Mouse (Mus musculus) forebrain, embryonic 13.5 days (tissue): ENCODE results near the gene Ran. TPM values are rescaled to one million over a fixed set of nuclear protein-coding genes. Genes with fewer than 3 reads are reported as not detected.
"Not testable (repeated sequence)": the region's sequence is repeated elsewhere in the genome, so short reads cannot be mapped to it uniquely, and the experiment has no call there.

Experiments
- ATAC-seq: fragments of 200-750 bp; cut with Nextera tagmentation; 2 replicates; pipeline ENCODE4 v1.8.0; 2017
- H3K27ac ChIP-seq: fragments of 300-500 bp; sonication (generic); 2 replicates; pipeline ENCODE4 v1.5.1; 2015; ENCODE audit warnings: inconsistent platforms, mild to moderate bottlenecking, moderate library complexity
- H3K27me3 ChIP-seq: fragments of 300-500 bp; sonication (generic); 2 replicates; pipeline ENCODE4 v1.6.1; 2015; ENCODE audit warnings: mild to moderate bottlenecking, inconsistent platforms
- H3K36me3 ChIP-seq: fragments of 300-500 bp; sonication (generic); 2 replicates; pipeline ENCODE4 v1.6.1; 2015; ENCODE audit warnings: mild to moderate bottlenecking, inconsistent platforms; ENCODE audit not compliant: poor library complexity, severe bottlenecking
- H3K4me1 ChIP-seq: fragments of 300-500 bp; sonication (generic); 2 replicates; pipeline ENCODE4 v1.6.1; 2015; ENCODE audit warnings: inconsistent platforms
- H3K4me2 ChIP-seq: fragments of 300-500 bp; sonication (generic); 2 replicates; pipeline ENCODE4 v1.6.1; 2015; ENCODE audit warnings: inconsistent platforms, mild to moderate bottlenecking, moderate library complexity
- H3K4me3 ChIP-seq: fragments of 300-500 bp; sonication (generic); 2 replicates; pipeline ENCODE4 v1.5.1; 2015; ENCODE audit warnings: mild to moderate bottlenecking, inconsistent platforms
- H3K9ac ChIP-seq: fragments of 300-500 bp; sonication (generic); 2 replicates; pipeline ENCODE4 v1.6.1; 2015; ENCODE audit warnings: mild to moderate bottlenecking, inconsistent platforms
- H3K9me3 ChIP-seq: fragments of 300-500 bp; sonication (generic); replicated peaks from 2 replicates; pipeline ENCODE4 v1.6.1; 2016; ENCODE audit warnings: inconsistent platforms
- WGBS: fragments of 180-500 bp; shearing (Covaris S2); methylation state at CpG from one replicate; pipeline ENCODE4 v1.1.7; 2015; 5-methylcytosine and 5-hydroxymethylcytosine counted together
- polyA plus RNA-seq: library from polyadenylated mRNA; unstranded; fragments of >200 nt; fragmentation: Nextera tagmentation; extraction: Ambion mirVana; gene quantifications from 2 replicates; pipeline ENCODE4 v1.2.1, GENCODE M21; 2015

The Ran gene
- polyA plus RNA-seq = 746 and 789 TPM in 2 replicates

- peaks cover 23% of the 10 kb centered on the region for H3K4me1 ChIP-seq
- ATAC-seq = peak; percentile 92
- peak within 1 kb of the TSS; percentile 98 for H3K27ac ChIP-seq
- peak within 1 kb of the TSS; percentile 97 for H3K4me3 ChIP-seq
- H3K27me3 ChIP-seq = no peaks in the 10 kb centered on the region
- peak within 1 kb of the TSS; percentile 81 for H3K4me2 ChIP-seq
- H3K9ac ChIP-seq = peak within 1 kb of the TSS; percentile 99
- WGBS = under 1% methylated on average over 69 of the region's 102 CpGs
- H3K36me3 ChIP-seq = peaks cover 21% of the 10 kb centered on the region
- H3K9me3 ChIP-seq = no peaks in the 10 kb centered on the region
Measured at GRCm38 (mm10) chr5:129019497-129020299, at the start of gene Ran. Gene Ran (plus strand): TSS chr5:129020069.

GRCm38 (mm10) chr5:128970878-128971277 lies 49.0 kb upstream of the Ran start:
- WGBS = 80% methylated on average over 10 of the region's 10 CpGs
- H3K27ac ChIP-seq = no peak overlapping the region

GRCm38 (mm10) chr5:128971298-128971697 lies 48.6 kb upstream of the Ran start:
- Histone ChIP-seq H3K9ac (no peak overlapping the region), H3K4me2 (no peak overlapping the region), H3K4me1 (peaks cover 5% of the 10 kb centered on the region; the same call in 1 of the 2 replicates), H3K27me3 (no peaks in the 10 kb centered on the region), H3K9me3 (no peaks in the 10 kb centered on the region), H3K36me3 (no peaks in the 10 kb centered on the region), H3K27ac (no peak overlapping the region), H3K4me3 (no peak overlapping the region)
- ATAC-seq = peak; percentile 62
- 16% methylated on average over 14 of the region's 14 CpGs for WGBS

More at GRCm38 (mm10) chr5:128970878-128971277, 49.0 kb upstream of the Ran start:
- no peaks in the 10 kb centered on the region for H3K36me3 ChIP-seq
- no peak overlapping the region for H3K4me2 ChIP-seq
- no peaks in the 10 kb centered on the region for H3K9me3 ChIP-seq
- H3K4me3 ChIP-seq = no peak overlapping the region
- ATAC-seq = no peak
- no peaks in the 10 kb centered on the region for H3K27me3 ChIP-seq
- peaks cover under 1% of the 10 kb centered on the region; the same call in 1 of the 2 replicates for H3K4me1 ChIP-seq
- H3K9ac ChIP-seq = no peak overlapping the region

- no peak for ATAC-seq
- 12% methylated on average over 4 of the region's 4 CpGs for WGBS
Measured at GRCm38 (mm10) chr5:128976266-128976665, 43.6 kb upstream of the Ran start.

GRCm38 (mm10) chr5:128977466-128977865 lies 42.4 kb upstream of the Ran start:
- not testable (repeated sequence) for H3K4me2 ChIP-seq, H3K27me3 ChIP-seq, H3K9me3 ChIP-seq, H3K4me1 ChIP-seq, H3K27ac ChIP-seq, H3K4me3 ChIP-seq, H3K36me3 ChIP-seq, H3K9ac ChIP-seq, ATAC-seq
- WGBS = 79% methylated on average over 1 of the region's 1 CpGs

More at GRCm38 (mm10) chr5:128976266-128976665, 43.6 kb upstream of the Ran start:
- Histone ChIP-seq H3K27ac (no peak overlapping the region), H3K9ac (no peak overlapping the region), H3K4me3 (no peak overlapping the region), H3K4me1 (peaks cover 5% of the 10 kb centered on the region; the same call in 1 of the 2 replicates), H3K27me3 (no peaks in the 10 kb centered on the region), H3K9me3 (no peaks in the 10 kb centered on the region), H3K4me2 (no peak overlapping the region), H3K36me3 (no peaks in the 10 kb centered on the region)

- peaks cover 5% of the 10 kb centered on the region; the same call in 1 of the 2 replicates for H3K4me1 ChIP-seq
- no peak overlapping the region for H3K9ac ChIP-seq
- no peak overlapping the region for H3K4me2 ChIP-seq
- no peak overlapping the region for H3K4me3 ChIP-seq
- H3K36me3 ChIP-seq = no peaks in the 10 kb centered on the region
- ATAC-seq = no peak
- no peaks in the 10 kb centered on the region for H3K9me3 ChIP-seq
- no peak overlapping the region for H3K27ac ChIP-seq
- H3K27me3 ChIP-seq = peaks cover 3% of the 10 kb centered on the region; the same call in 1 of the 2 replicates
- over 99% methylated on average over 7 of the region's 7 CpGs for WGBS
Measured at GRCm38 (mm10) chr5:128978957-128979356, 40.9 kb upstream of the Ran start.

GRCm38 (mm10) chr5:128980857-128981256 lies 39.0 kb upstream of the Ran start:
- WGBS = 75% methylated on average over 7 of the region's 7 CpGs
- Histone ChIP-seq H3K4me2 (no peak overlapping the region), H3K9ac (no peak overlapping the region), H3K4me1 (peaks cover 5% of the 10 kb centered on the region; the same call in 1 of the 2 replicates), H3K27ac (no peak overlapping the region), H3K36me3 (peaks cover 12% of the 10 kb centered on the region), H3K4me3 (no peak overlapping the region), H3K9me3 (no peaks in the 10 kb centered on the region), H3K27me3 (peaks cover 3% of the 10 kb centered on the region; the same call in 1 of the 2 replicates)
- ATAC-seq = no peak

- H3K4me1 ChIP-seq = no peaks in the 10 kb centered on the region
- no peak overlapping the region for H3K27ac ChIP-seq
- no peak overlapping the region for H3K9ac ChIP-seq
- H3K4me3 ChIP-seq = no peak overlapping the region
- 28% methylated on average over 12 of the region's 12 CpGs for WGBS
- H3K36me3 ChIP-seq = peaks cover 20% of the 10 kb centered on the region
- H3K9me3 ChIP-seq = no peaks in the 10 kb centered on the region
- peak; percentile 68 for ATAC-seq
- no peak overlapping the region for H3K4me2 ChIP-seq
- peaks cover 3% of the 10 kb centered on the region; the same call in 1 of the 2 replicates for H3K27me3 ChIP-seq
Measured at GRCm38 (mm10) chr5:128981607-128982006, 38.3 kb upstream of the Ran start.

- Histone ChIP-seq H3K9ac (no peak overlapping the region), H3K27me3 (peaks cover 3% of the 10 kb centered on the region; the same call in 1 of the 2 replicates), H3K36me3 (peaks cover 27% of the 10 kb centered on the region), H3K4me3 (no peak overlapping the region), H3K4me1 (peaks cover 15% of the 10 kb centered on the region), H3K4me2 (no peak overlapping the region), H3K9me3 (no peaks in the 10 kb centered on the region), H3K27ac (no peak overlapping the region)
- ATAC-seq = no peak
- WGBS = 92% methylated on average over 6 of the region's 6 CpGs
Measured at GRCm38 (mm10) chr5:128984536-128984935, 35.3 kb upstream of the Ran start.

GRCm38 (mm10) chr5:128985946-128986345 lies 33.9 kb upstream of the Ran start:
- H3K4me2 ChIP-seq = no peak overlapping the region
- no peak for ATAC-seq
- WGBS = 86% methylated on average over 13 of the region's 13 CpGs
- H3K27ac ChIP-seq = no peak overlapping the region
- H3K9ac ChIP-seq = no peak overlapping the region
- peaks cover 15% of the 10 kb centered on the region for H3K4me1 ChIP-seq
- no peaks in the 10 kb centered on the region for H3K9me3 ChIP-seq
- peaks cover 31% of the 10 kb centered on the region for H3K36me3 ChIP-seq
- no peak overlapping the region for H3K4me3 ChIP-seq
- peaks cover 3% of the 10 kb centered on the region; the same call in 1 of the 2 replicates for H3K27me3 ChIP-seq

GRCm38 (mm10) chr5:128987141-128987954 lies 32.5 kb upstream of the Ran start:
- WGBS = 65% methylated on average over 19 of the region's 19 CpGs

More at GRCm38 (mm10) chr5:128987141-128987954, 32.5 kb upstream of the Ran start:
- Histone ChIP-seq H3K4me1 (peaks cover 15% of the 10 kb centered on the region), H3K27me3 (peaks cover 2% of the 10 kb centered on the region; the same call in 1 of the 2 replicates), H3K27ac (peak overlapping the region; percentile 27), H3K4me3 (no peak overlapping the region), H3K4me2 (no peak overlapping the region), H3K9me3 (no peaks in the 10 kb centered on the region), H3K9ac (no peak overlapping the region), H3K36me3 (peaks cover 45% of the 10 kb centered on the region)
- peak; percentile 55; the same call in 1 of the 2 replicates for ATAC-seq
